Mouse (Mus musculus): ENCODE measurements around the gene Milr1.

- TF ChIP-seq EP300 (IDR thresholded peaks at IDR 0.05; ENCODE audit: low read depth) (no peak), CTCF (IDR thresholded peaks at IDR 0.05; ENCODE audit: low read depth) (peak; percentile 51)
Measured at GRCm38 (mm10) chr11:106793846-106794245, 42.8 kb downstream of the Milr1 start.
